Mouse (Mus musculus) gastrocnemius, adult 8-10 months (tissue): ENCODE results near the gene Ppm1h. TPM values are rescaled to one million over a fixed set of nuclear protein-coding genes. Genes with fewer than 3 reads are reported as not detected.

ENCODE experiments used
- DNase-seq, 2 experiments: peaks; one replicate each; pipeline ENCODE4 v3.0.0; 2022; ENCODE audit warnings: low spot score in 2 of 2
- total RNA-seq, 4 experiments: library from RNA; stranded (reverse); gene quantifications; 2 replicates each; pipeline ENCODE4 v1.2.4; 2022

Gene Ppm1h
- 1 to 10 TPM; 1.2 to 3.1 (median 1.2) TPM for total RNA-seq

GRCm38 (mm10) chr10:122678541-122679436, at the start of gene Ppm1h:
Gene Ppm1h, plus strand, starts transcription at chr10:122678762.
- peak; percentile 10 to 28 for DNase-seq

- no peak for DNase-seq
These were observed 49.6 kb upstream of the Ppm1h start for GRCm38 (mm10) chr10:122629003-122629402.

- DNase-seq = no peak
These were observed 38.7 kb upstream of the Ppm1h start for GRCm38 (mm10) chr10:122639879-122640278.

- no peak for DNase-seq
These were observed 37.2 kb upstream of the Ppm1h start for GRCm38 (mm10) chr10:122641263-122641795.

- no peak for DNase-seq
These were observed 36.4 kb upstream of the Ppm1h start for GRCm38 (mm10) chr10:122642125-122642524.

- no peak for DNase-seq
These were observed 26.6 kb upstream of the Ppm1h start for GRCm38 (mm10) chr10:122651932-122652331.

- no peak for DNase-seq
These were observed 26.0 kb upstream of the Ppm1h start for GRCm38 (mm10) chr10:122652578-122652977.

- DNase-seq = no peak
These were observed 12.9 kb upstream of the Ppm1h start for GRCm38 (mm10) chr10:122665652-122666051.

- DNase-seq = no peak
These were observed 7.3 kb upstream of the Ppm1h start for GRCm38 (mm10) chr10:122671253-122671652.

- no peak for DNase-seq
These were observed 6.5 kb upstream of the Ppm1h start for GRCm38 (mm10) chr10:122672044-122672443.

- no peak for DNase-seq
These were observed 979 bp downstream of the Ppm1h start for GRCm38 (mm10) chr10:122679437-122680045.

GRCm38 (mm10) chr10:122680387-122681084, 2.0 kb downstream of the Ppm1h start:
- no peak for DNase-seq

GRCm38 (mm10) chr10:122681085-122681408, 2.5 kb downstream of the Ppm1h start:
- DNase-seq = no peak

- no peak for DNase-seq
These were observed 5.3 kb downstream of the Ppm1h start for GRCm38 (mm10) chr10:122683819-122684330.

- no peak for DNase-seq
These were observed 6.7 kb downstream of the Ppm1h start for GRCm38 (mm10) chr10:122685297-122685696.

GRCm38 (mm10) chr10:122685836-122686531, 7.4 kb downstream of the Ppm1h start:
- no peak for DNase-seq

GRCm38 (mm10) chr10:122690698-122691097, 12.1 kb downstream of the Ppm1h start:
- DNase-seq = no peak

- no peak for DNase-seq
These were observed 14.7 kb downstream of the Ppm1h start for GRCm38 (mm10) chr10:122693158-122693777.

GRCm38 (mm10) chr10:122693911-122694618, 15.5 kb downstream of the Ppm1h start:
- DNase-seq = no peak

- no peak for DNase-seq
These were observed 17.8 kb downstream of the Ppm1h start for GRCm38 (mm10) chr10:122696335-122696734.
